In the genomic region with DNA sequence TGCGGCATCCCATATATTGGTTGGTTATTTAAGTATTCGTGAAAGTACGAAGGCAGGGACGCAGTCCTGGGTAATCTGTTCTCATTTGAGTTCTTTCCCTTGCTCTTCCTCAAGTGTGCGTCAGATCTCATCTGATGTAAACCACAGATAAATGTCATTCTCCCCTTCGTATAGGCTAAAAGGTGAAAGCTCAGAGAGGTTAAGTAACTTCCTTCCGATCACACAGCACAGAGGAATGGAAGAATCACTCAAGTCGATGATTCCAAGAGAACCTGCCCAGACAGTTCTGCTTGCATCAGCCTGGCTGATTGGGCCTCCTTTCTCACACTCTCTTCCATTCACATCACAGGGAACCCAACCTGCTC, we compare ENCODE assay signal across 14 mouse cellular contexts.
DNase-seq lines count a peak whose midpoint lies in the region; TF ChIP-seq lines count a peak whose summit lies in the region.
"Had no signal": no experiment of that assay in that cellular context is flagged by ENCODE, and none has a peak within 500 bp of the region (broad histone marks: within the 10 kb centered on the region; RNA-seq: fewer than 3 reads in every experiment).

No protein-coding gene starts in this region.

- peaks cover 28% of the 10 kb centered on the region for H3K4me1 ChIP-seq in cerebellum, adult 2 months (ENCODE audit: control insufficient read depth, insufficient read depth, low read length)

- H3K27me3 ChIP-seq in cerebellum, adult 2 months (ENCODE audit: control insufficient read depth, insufficient read depth, low read length) = no peaks in the 10 kb centered on the region
- H3K27me3 ChIP-seq: forebrain, embryonic 13.5 days; hindbrain, embryonic 12.5 days; intestine, embryonic 15.5 days had no signal

- intact Hi-C loops in left cerebral cortex, adult 2 months (cut with DNase I) = loop anchor here (5.0 to 10.0 kb wide), 2 partner anchors 43 to 166 kb away; no protein-coding TSS in a partner anchor

- no peak for DNase-seq in cerebellum, adult 2 months
- no peak for DNase-seq in cerebellum, postnatal 4 days (ENCODE audit: low spot score in 2 of 2)
- DNase-seq in left cerebral cortex, adult 2 months (ENCODE audit: extremely low spot score in 1 of 2, low spot score in 2 of 2) = no peak
- no peak for DNase-seq in left cerebral cortex, adult 18-20 months (ENCODE audit: low spot score in 2 of 2)
- peak; percentile 50 for DNase-seq in induced T-regulatory cell, adult 2 months (ENCODE audit: low read depth)
- no peak for DNase-seq in embryo, embryonic 10.5 days (ENCODE audit: low spot score)
- DNase-seq in cerebellum, adult 11 months = no peak
- DNase-seq: gastrocnemius, postnatal 36 days; heart, postnatal 36 days had no signal

- 89% methylated on average over 8 of the region's 8 CpGs for WGBS in cerebellum, adult 2 months

- H3K4me3 ChIP-seq in cerebellum, adult 2 months (replicated peaks; ENCODE audit: insufficient read depth, low read depth, low read length) = no peak overlapping the region
- H3K4me3 ChIP-seq in left cerebral cortex, adult 2 months = peak overlapping the region; percentile 18; the same call in 1 of the 2 replicates
- H3K4me3 ChIP-seq: embryonic facial prominence, embryonic 10.5 days; forebrain, embryonic 13.5 days; heart, embryonic 13.5 days; hindbrain, embryonic 12.5 days; intestine, embryonic 15.5 days had no signal

- TF ChIP-seq CTCF in cerebellum, adult 2 months (IDR thresholded peaks at IDR 0.05; ENCODE audit: borderline replicate concordance, insufficient read depth, low read depth, low read length) = no peak
- TF ChIP-seq CTCF in left cerebral cortex, adult 2 months (IDR thresholded peaks at IDR 0.05) = no peak

- peak overlapping the region; percentile 34 for H3K27ac ChIP-seq in cerebellum, adult 2 months (ENCODE audit: insufficient read depth, low read length)
- peak overlapping the region; percentile 88 for H3K27ac ChIP-seq in left cerebral cortex, adult 2 months
- H3K27ac ChIP-seq: forebrain, embryonic 13.5 days; heart, embryonic 13.5 days; intestine, embryonic 15.5 days had no signal

- TF ChIP-seq POLR2A in cerebellum, adult 2 months (IDR thresholded peaks at IDR 0.05; ENCODE audit: borderline replicate concordance, insufficient read depth, low read length) = no peak
